Mouse (Mus musculus) neural tube, embryonic 10.5 days (tissue): ENCODE measurements around the gene Camta1.

Experiments
- DNase-seq: peaks from one replicate; pipeline ENCODE4 v3.0.0-alpha.2; 2017; ENCODE audit warnings: low spot score; ENCODE audit errors: extremely low spot score

The Camta1 gene

GRCm38 (mm10) chr4:151527763-151528162 is 333.9 kb downstream of the Camta1 start:
- DNase-seq: no peak

- DNase-seq: no peak
Measured at GRCm38 (mm10) chr4:151520103-151520502, 341.6 kb downstream of the Camta1 start.

- DNase-seq: no peak
Measured at GRCm38 (mm10) chr4:151519011-151519410, 342.7 kb downstream of the Camta1 start.

GRCm38 (mm10) chr4:151516998-151517799 is 344.5 kb downstream of the Camta1 start:
- DNase-seq: no peak

GRCm38 (mm10) chr4:151515316-151515715 is 346.4 kb downstream of the Camta1 start:
- DNase-seq: no peak

GRCm38 (mm10) chr4:151511092-151511491 is 350.6 kb downstream of the Camta1 start:
- DNase-seq: no peak

GRCm38 (mm10) chr4:151510417-151510816 is 351.3 kb downstream of the Camta1 start:
- peak; percentile 42 for DNase-seq

GRCm38 (mm10) chr4:151506701-151507100 is 355.0 kb downstream of the Camta1 start:
- DNase-seq: no peak

- no peak for DNase-seq
Measured at GRCm38 (mm10) chr4:151498481-151499276, 363.0 kb downstream of the Camta1 start.

- DNase-seq: no peak
Measured at GRCm38 (mm10) chr4:151496581-151496980, 365.1 kb downstream of the Camta1 start.

GRCm38 (mm10) chr4:151495276-151495882 is 366.3 kb downstream of the Camta1 start:
- DNase-seq: no peak

- DNase-seq: no peak
Measured at GRCm38 (mm10) chr4:151492786-151493185, 368.9 kb downstream of the Camta1 start.

- DNase-seq: no peak
Measured at GRCm38 (mm10) chr4:151483977-151484313, 377.7 kb downstream of the Camta1 start.

GRCm38 (mm10) chr4:151483299-151483976 is 378.2 kb downstream of the Camta1 start:
- DNase-seq: peak; percentile 71

GRCm38 (mm10) chr4:151480928-151481327 is 380.7 kb downstream of the Camta1 start:
- no peak for DNase-seq

- no peak for DNase-seq
Measured at GRCm38 (mm10) chr4:151477950-151478349, 383.7 kb downstream of the Camta1 start.

GRCm38 (mm10) chr4:151474895-151475470 is 386.7 kb downstream of the Camta1 start:
- no peak for DNase-seq

- DNase-seq: no peak
Measured at GRCm38 (mm10) chr4:151471886-151472285, 389.8 kb downstream of the Camta1 start.

- DNase-seq: no peak
Measured at GRCm38 (mm10) chr4:151468381-151468780, 393.3 kb downstream of the Camta1 start.

- DNase-seq: no peak
Measured at GRCm38 (mm10) chr4:151458686-151459085, 403.0 kb downstream of the Camta1 start.

- DNase-seq: no peak
Measured at GRCm38 (mm10) chr4:151454611-151455010, 407.1 kb downstream of the Camta1 start.
